Mouse (Mus musculus): ENCODE data around the gene Ap2a1.

DNA sequence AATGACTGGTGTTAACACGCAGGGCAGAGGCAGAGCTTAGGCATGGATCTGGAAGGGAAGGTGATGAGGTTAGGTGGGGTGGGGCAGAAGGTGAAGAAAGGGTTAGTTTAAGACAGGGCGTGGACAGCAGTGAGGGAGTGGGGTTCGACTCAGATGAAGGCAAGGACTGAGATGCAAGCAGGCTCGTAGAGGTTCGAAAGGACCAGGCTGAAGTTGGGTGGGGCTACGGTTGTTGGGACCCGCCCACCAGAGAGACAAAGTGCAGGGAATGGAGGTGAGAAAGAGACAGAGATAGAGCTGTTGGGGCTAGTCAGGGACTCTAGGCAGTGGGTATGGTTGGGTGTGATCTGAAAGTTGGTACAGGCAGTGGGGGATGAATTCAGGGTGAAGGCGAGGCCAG is 33.0 kb upstream of the Ap2a1 start:
- TF ChIP-seq GATA1 (IDR thresholded peaks at IDR 0.05; ENCODE audit: low read length) (no peak), TAL1 (IDR thresholded peaks at IDR 0.05; ENCODE audit: low read length) (no peak)

Data from erythroblast, embryonic 14.5 days (primary cell).